Mouse (Mus musculus): ENCODE measurements around the gene Pom121l2. TPM values are rescaled to one million over a fixed set of nuclear protein-coding genes. Genes with fewer than 3 reads are reported as not detected.

The Pom121l2 gene
- not detected for total RNA-seq (2023)

GRCm38 (mm10) chr13:21980981-21981802 is at the start of gene Pom121l2:
TSS of gene Pom121l2 (plus strand) at chr13:21981194.

GRCm38 (mm10) chr13:21944926-21945740 is 35.9 kb upstream of the Pom121l2 start, which contains the start of gene Zfp184:
TSS of gene Zfp184 (plus strand) at chr13:21945094.

GRCm38 (mm10) chr13:22009642-22010041 is 28.6 kb downstream of the Pom121l2 start, which contains the start of gene Prss16:
TSS of gene Prss16 (minus strand) at chr13:22009742.

GRCm38 (mm10) chr13:22035267-22036148 is 54.5 kb downstream of the Pom121l2 start, which contains the start of the genes Hist1h2ah and Hist1h2bk:
TSS of gene Hist1h2ah (minus strand) at chr13:22035568.
TSS of gene Hist1h2bk (plus strand) at chr13:22035870.

Other genes starting within 250 kb of the Pom121l2 start
- 100 to 1,000 TPM; 162 to 165 TPM for gene Hist1h4j, start 246.1 kb upstream of the Pom121l2 start, total RNA-seq (2023)
- 1,000 to 10,000 TPM; 2,386 to 2,430 TPM for gene Hist1h4k, start 230.7 kb upstream of the Pom121l2 start, total RNA-seq (2023)
- 100 to 1,000 TPM; 426 to 441 TPM for gene Hist1h2ak, start 227.4 kb upstream of the Pom121l2 start, total RNA-seq (2023)
- 100 to 1,000 TPM; 695 to 749 TPM for gene Hist1h2bn, start 227.1 kb upstream of the Pom121l2 start, total RNA-seq (2023)
- gene Hist1h1b, start 200.6 kb upstream of the Pom121l2 start, total RNA-seq (2023) = 100 to 1,000 TPM; 583 to 676 TPM
- 1,000 to 10,000 TPM; 1,324 to 1,491 TPM for gene Hist1h3i, start 197.8 kb upstream of the Pom121l2 start, total RNA-seq (2023)
- 100 to 1,000 TPM; 204 to 209 TPM for gene Hist1h2an, start 194.0 kb upstream of the Pom121l2 start, total RNA-seq (2023)
- 100 to 1,000 TPM; 485 to 544 TPM for gene Hist1h2bp, start 193.7 kb upstream of the Pom121l2 start, total RNA-seq (2023)
- gene Hist1h2bq, start 171.0 kb upstream of the Pom121l2 start, total RNA-seq (2023) = 1,000 to 10,000 TPM; 1,192 to 1,249 TPM
- 1,000 to 10,000 TPM; 2,019 to 2,366 TPM for gene Hist1h2ao, start 170.7 kb upstream of the Pom121l2 start, total RNA-seq (2023)
- 1,000 to 10,000 TPM; 1,248 to 1,288 TPM for gene Hist1h4m, start 169.4 kb upstream of the Pom121l2 start, total RNA-seq (2023)
- 100 to 1,000 TPM; 891 to 923 TPM for gene Hist1h4n, start 149.0 kb upstream of the Pom121l2 start, total RNA-seq (2023)
- 100 to 1,000 TPM; 561 to 647 TPM for gene Hist1h2ap, start 147.7 kb upstream of the Pom121l2 start, total RNA-seq (2023)
- 1,000 to 10,000 TPM; 1,178 to 1,241 TPM for gene Hist1h2br, start 147.5 kb upstream of the Pom121l2 start, total RNA-seq (2023)
- under 1 TPM; 0.69 to 0.84 TPM for gene Zfp184, start 36.1 kb upstream of the Pom121l2 start, total RNA-seq (2023)
- 1 to 10 TPM; 2.3 to 2.7 TPM for gene Prss16, start 28.5 kb downstream of the Pom121l2 start, total RNA-seq (2023)
- 100 to 1,000 TPM; 377 to 380 TPM for gene Hist1h2ah, start 54.4 kb downstream of the Pom121l2 start, total RNA-seq (2023)
- 1,000 to 10,000 TPM; 1,315 to 1,407 TPM for gene Hist1h2bk, start 54.7 kb downstream of the Pom121l2 start, total RNA-seq (2023)
- 100 to 1,000 TPM; 483 to 504 TPM for gene Hist1h4i, start 60.2 kb downstream of the Pom121l2 start, total RNA-seq (2023)
- gene Hist1h2ag, start 61.8 kb downstream of the Pom121l2 start, total RNA-seq (2023) = 1,000 to 10,000 TPM in 1 of 2 experiments, 100 to 1,000 TPM in 1; 911 to 1,015 TPM
- 1,000 to 10,000 TPM in 1 of 2 experiments, 100 to 1,000 TPM in 1; 957 to 1,065 TPM for gene Hist1h2bj, start 62.0 kb downstream of the Pom121l2 start, total RNA-seq (2023)
- gene Vmn1r188, start 103.2 kb downstream of the Pom121l2 start, total RNA-seq (2023) = not detected
- gene Vmn1r189, start 124.6 kb downstream of the Pom121l2 start, total RNA-seq (2023) = not detected
- not detected for gene Vmn1r191, start 202.8 kb downstream of the Pom121l2 start, total RNA-seq (2023)
- gene Vmn1r192, start 209.9 kb downstream of the Pom121l2 start, total RNA-seq (2023) = not detected
- gene Vmn1r193, start 242.0 kb downstream of the Pom121l2 start, total RNA-seq (2023) = not detected